20 mouse cellular contexts compared by ENCODE assay signal in genomic region chr9:97763048-97763447, GRCm38 (mm10).
"Had no signal": no experiment of that assay in that cellular context is flagged by ENCODE, and none has a peak within 500 bp of the region (broad histone marks: within the 10 kb centered on the region; RNA-seq: fewer than 3 reads in every experiment).

No protein-coding gene starts in this region.

- H3K4me1 ChIP-seq: liver, embryonic 12.5 days; liver, embryonic 15.5 days; midbrain, embryonic 12.5 days had no signal

- H3K36me3 ChIP-seq: limb, embryonic 10.5 days; limb, embryonic 13.5 days; liver, embryonic 12.5 days; liver, embryonic 15.5 days; midbrain, embryonic 12.5 days; neural tube, embryonic 13.5 days had no signal

- DNase-seq: kidney, postnatal 25 days; liver; lung, postnatal 4 days; retina, postnatal 1 day; right cerebral cortex, postnatal 4 days; thymus, adult 2 months; thymus, postnatal 14 days; thymus, postnatal 4 days had no signal

- H3K9ac ChIP-seq: limb, embryonic 13.5 days; liver, embryonic 12.5 days; liver, embryonic 15.5 days; midbrain, embryonic 12.5 days; neural tube, embryonic 13.5 days had no signal

- H3K9me3 ChIP-seq: limb, embryonic 10.5 days; limb, embryonic 13.5 days; liver, embryonic 12.5 days; liver, embryonic 15.5 days; midbrain, embryonic 12.5 days; neural tube, embryonic 13.5 days had no signal

- H3K27ac ChIP-seq: kidney, postnatal 0 days; limb, embryonic 10.5 days; limb, embryonic 13.5 days; liver, embryonic 12.5 days; liver, embryonic 15.5 days; midbrain, embryonic 12.5 days; neural tube, embryonic 13.5 days; stomach, postnatal 0 days had no signal

- H3K27me3 ChIP-seq: liver, embryonic 12.5 days; liver, embryonic 15.5 days; midbrain, embryonic 12.5 days; neural tube, embryonic 13.5 days had no signal

- ATAC-seq: intestine, postnatal 0 days; liver, embryonic 12.5 days; lung, postnatal 0 days; midbrain, embryonic 16.5 days had no signal

- H3K4me3 ChIP-seq: limb, embryonic 10.5 days; limb, embryonic 13.5 days; liver, embryonic 12.5 days; liver, embryonic 15.5 days; midbrain, embryonic 12.5 days; myocyte; neural tube, embryonic 13.5 days had no signal

- H3K4me2 ChIP-seq: limb, embryonic 13.5 days; liver, embryonic 12.5 days; liver, embryonic 15.5 days; midbrain, embryonic 12.5 days; neural tube, embryonic 13.5 days had no signal
